Mouse (Mus musculus) c-Kit-positive CD71-positive TER-119-negative erythroid progenitor cells, embryonic 14.5 days (primary cell): ENCODE data around the gene Tmem132a.

ENCODE experiments used
- DNase-seq: peaks from one replicate; pipeline ENCODE4 v3.0.0-alpha.2; 2013; ENCODE audit warnings: low read depth

Gene Tmem132a

DNA sequence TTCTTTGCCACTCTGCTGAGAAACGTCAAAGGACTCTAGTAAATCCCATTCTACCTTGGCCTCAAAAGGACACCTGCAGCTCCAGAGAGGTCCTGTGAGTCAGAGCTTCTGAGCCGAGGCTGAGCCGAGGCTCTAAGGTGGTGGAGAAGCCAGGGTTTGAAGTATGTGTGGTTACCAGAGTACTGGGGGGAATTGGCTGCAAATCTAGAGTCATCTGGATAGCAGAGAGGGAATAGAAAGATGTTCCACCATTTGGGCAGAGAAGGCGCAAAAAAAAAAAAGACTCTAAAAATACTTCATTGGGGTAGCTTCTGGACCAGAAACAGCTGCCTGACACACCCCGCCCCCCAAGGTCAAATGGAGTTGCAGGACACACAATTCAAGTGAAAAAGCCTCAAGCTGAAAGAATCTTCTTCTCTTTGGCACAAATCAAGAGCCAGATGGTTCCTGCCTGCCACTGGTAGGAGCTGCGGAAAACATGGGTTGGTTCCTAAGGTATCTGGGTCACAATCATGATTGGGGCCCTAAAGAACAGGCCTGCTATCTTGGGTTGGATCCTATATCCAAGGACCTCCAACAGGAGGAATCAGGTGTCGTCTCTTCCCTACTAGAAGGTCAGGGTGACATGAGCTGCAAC is 8.6 kb upstream of the Tmem132a start:
- DNase-seq = no peak

GRCm38 (mm10) chr19:10871328-10871961 is 1.7 kb upstream of the Tmem132a start:
- no peak for DNase-seq

DNA sequence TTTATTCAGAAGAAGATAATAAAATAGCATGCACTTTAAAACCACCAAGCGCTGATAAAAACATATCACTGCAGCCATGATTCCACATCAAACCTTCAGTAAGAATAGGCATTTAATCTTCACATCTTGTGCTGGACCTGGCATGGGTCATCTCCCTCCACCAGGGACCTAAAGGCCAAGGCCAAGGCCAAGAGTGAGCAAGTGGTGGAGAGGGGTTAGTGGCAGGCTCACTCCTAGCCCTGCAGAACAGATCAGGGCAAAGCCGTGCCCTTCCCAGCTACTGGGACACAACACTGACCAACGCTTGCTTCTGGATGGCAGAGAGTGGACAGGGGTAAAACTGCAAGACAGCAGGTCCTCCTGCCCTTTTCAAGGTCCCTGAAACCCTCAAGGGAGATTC is 936 bp upstream of the Tmem132a start:
- no peak for DNase-seq

GRCm38 (mm10) chr19:10869241-10869885 is 377 bp downstream of the Tmem132a start:
- no peak for DNase-seq

GRCm38 (mm10) chr19:10868623-10869141 is 1.1 kb downstream of the Tmem132a start:
- DNase-seq = no peak

DNA sequence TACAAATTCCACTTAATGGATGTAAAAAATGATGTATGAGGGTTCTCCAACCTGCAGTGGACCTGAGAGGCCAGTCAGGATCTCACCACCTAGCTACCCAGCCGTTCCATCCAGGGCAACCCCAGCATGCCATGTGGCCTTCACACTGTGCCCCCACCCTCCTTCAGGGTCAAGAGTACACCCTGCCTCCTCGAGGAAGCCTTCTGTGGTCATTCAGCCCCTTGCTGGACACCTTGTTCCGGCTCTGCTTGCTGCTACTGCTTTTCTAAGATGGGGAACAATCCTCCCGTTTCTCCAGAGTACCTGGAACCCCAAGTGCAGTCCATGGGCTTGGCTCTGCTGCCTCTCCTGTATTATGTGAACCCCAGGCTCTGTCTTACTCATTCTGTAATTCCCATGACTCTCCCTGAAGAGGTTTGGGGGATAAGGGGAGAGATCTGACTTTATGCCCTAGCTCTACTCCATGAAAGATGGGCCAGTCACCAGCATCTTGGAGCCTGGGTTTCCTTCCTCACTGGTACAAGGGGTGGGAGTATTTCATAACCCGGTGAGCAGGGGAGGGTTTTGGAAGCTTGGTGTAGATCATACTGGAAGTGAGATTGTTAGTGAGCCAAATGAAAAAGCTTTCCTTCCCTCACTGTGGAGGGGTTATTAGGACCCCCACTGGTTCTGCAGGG is 1.7 kb downstream of the Tmem132a start:
- DNase-seq = no peak

GRCm38 (mm10) chr19:10866351-10866750 is 3.4 kb downstream of the Tmem132a start:
- no peak for DNase-seq

GRCm38 (mm10) chr19:10860072-10860497 is 9.7 kb downstream of the Tmem132a start:
- DNase-seq = no peak

GRCm38 (mm10) chr19:10856520-10856919 is 13.2 kb downstream of the Tmem132a start:
- no peak for DNase-seq

GRCm38 (mm10) chr19:10855422-10855821 is 14.3 kb downstream of the Tmem132a start:
- no peak for DNase-seq

DNA sequence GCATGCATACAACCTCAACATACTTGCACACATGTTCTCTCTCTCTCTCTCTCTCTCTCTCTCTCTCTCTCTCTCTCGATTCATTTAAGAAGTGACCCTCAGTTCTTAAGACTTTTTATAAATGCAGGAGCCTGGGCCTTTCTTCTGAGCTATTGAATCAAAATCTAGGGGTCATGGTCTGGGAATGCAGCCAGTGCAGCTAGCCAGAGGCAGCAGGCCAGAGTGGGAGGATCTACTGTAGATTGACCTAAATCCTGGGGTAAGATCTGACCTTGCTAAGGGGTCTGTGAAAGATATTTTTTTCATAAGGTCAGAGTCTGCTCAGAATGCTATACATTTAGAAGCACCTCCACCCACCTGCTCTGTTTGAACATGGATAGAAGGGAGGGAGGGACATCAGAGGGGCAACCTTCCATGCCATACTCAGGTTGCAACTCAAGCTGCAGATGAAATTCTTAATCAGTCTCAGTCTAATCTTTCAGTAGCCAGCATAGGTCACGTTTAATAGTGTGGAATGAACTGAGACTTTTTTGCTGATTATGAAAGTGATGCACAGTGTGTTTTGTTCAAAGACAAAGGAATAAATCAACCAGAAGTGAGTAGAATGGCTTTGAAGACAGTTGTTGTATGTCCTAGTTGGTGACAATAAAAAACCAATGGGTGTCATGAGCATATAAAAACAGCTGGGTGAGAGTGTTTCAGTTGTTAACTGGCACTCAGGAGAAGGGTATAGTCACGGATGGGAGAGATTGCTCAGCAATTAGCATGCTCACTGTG is 22.2 kb downstream of the Tmem132a start:
- DNase-seq = no peak

GRCm38 (mm10) chr19:10846150-10846549 is 23.6 kb downstream of the Tmem132a start:
- DNase-seq = no peak

DNA sequence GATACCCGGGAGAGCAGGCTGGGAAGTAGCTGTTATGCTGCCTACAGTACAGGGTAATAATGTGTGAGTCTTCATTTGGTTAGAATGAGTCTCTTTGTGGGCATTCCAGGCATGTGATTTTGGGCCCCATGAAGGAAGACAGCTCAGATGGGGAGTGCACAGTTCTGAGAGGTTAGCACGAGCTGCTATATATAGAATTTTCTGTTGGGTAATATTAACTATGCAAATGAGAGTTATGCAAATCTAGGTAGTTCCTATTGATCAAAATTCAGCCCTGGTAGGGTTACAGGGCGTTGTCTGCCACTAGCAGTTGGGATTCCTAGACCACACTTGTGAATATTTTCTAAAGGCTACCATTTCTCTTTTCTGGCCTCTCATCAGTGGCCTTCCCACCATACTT is 24.3 kb downstream of the Tmem132a start:
- no peak for DNase-seq

DNA sequence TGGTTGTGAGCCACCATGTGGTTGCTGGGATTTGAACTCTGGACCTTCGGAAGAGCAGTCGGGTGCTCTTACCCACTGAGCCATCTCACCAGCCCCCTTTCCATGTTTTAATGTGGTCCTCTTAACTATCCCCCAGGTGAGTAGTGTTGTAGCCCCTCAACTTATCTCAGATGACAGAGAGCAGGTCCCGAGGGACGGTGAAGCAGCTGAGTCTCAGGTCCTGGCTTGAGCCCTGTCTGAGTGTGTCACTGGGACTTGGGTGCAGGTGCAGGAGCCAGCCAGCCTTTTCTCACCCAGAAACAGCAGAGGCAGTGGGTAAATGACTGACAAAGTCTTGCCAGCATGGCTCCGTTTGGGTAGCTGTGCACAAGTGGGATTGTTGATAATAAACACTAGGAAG is 25.5 kb downstream of the Tmem132a start:
- no peak for DNase-seq

DNA sequence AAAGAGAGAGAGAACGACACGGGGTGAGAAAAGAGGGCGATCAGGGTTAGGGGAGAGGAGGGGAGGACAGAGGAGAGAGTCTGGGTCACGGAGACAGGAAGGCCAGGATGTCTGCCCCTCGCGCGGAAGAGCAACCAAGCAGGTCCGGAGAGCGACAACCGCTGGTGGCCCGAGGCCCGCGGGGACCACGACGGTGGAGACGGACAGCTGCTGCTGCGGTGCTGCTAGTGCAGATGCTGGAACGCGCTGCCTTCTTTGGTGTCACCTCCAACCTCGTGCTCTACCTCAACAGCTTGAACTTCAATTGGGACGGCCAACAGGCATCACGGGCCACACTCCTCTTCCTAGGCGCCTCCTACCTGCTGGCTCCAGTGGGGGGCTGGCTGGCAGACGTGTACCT is 26.8 kb downstream of the Tmem132a start:
- no peak for DNase-seq

GRCm38 (mm10) chr19:10841721-10842626 is 27.8 kb downstream of the Tmem132a start:
- DNase-seq = no peak

- DNase-seq = no peak
These were observed 30.5 kb downstream of the Tmem132a start, which contains the start of gene Slc15a3 for GRCm38 (mm10) chr19:10839010-10839892. TSS of gene Slc15a3 (plus strand) at chr19:10839727.

DNA sequence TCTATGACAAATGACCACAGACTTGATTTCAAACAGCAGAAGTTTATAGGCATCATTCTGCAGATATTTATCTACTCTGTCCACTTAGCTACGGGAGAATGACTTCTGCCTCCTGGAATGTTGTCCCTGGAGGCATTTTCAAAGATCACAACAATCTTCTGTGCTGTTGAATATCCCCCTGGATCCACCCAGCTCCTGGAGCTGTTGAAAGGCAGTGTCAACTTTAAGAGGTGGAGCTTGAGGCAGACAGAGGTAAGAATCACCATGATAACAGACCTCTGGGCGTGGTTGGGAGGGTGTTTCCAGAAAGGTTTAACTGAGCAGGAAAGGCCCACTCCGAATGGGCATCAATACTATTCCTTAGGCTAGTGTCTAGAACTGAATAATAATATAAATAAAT is 34.1 kb downstream of the Tmem132a start:
- DNase-seq = no peak

- no peak for DNase-seq
These were observed 36.1 kb downstream of the Tmem132a start for GRCm38 (mm10) chr19:10833611-10834010.

DNA sequence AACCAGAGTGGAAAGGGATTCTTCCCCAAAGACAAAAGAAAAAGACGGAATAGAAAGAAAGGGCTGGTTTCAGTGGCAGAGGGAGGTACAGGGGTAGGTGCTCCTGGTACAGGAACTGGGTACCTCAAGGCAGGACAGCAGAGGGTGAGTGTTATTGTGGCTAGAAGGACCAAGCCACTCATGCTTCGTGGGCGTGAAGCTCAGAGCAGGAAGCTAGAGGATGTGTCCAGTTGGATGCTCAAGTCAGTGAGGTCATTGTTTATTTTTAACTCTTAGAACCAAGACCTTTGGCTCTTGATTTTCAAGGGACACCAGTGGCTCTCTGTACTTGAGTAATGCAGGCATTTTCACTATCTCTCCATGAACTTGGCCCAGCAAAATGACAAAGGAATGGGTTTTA is 37.7 kb downstream of the Tmem132a start:
- no peak for DNase-seq
